25 mouse cellular contexts compared by ENCODE assay signal in genomic region chr19:23087575-23087974, GRCm38 (mm10). TPM values are rescaled to one million over a fixed set of nuclear protein-coding genes. Genes with fewer than 3 reads are reported as not detected.
DNase-seq lines count a peak whose midpoint lies in the region; TF ChIP-seq lines count a peak whose summit lies in the region.
"Had no signal": no experiment of that assay in that cellular context is flagged by ENCODE, and none has a peak within 500 bp of the region (broad histone marks: within the 10 kb centered on the region; RNA-seq: fewer than 3 reads in every experiment).

No protein-coding gene starts in this region.

- peak overlapping the region; percentile 100 for H3K27ac ChIP-seq in ES-Bruce4 (ENCODE audit: insufficient read depth, low read length)
- peak overlapping the region; percentile 100 for H3K27ac ChIP-seq in ES-E14 (ENCODE audit: insufficient read depth, low read depth, low read length, poor library complexity, severe bottlenecking)
- H3K27ac ChIP-seq: embryonic facial prominence, embryonic 13.5 days; embryonic facial prominence, embryonic 15.5 days; forebrain, embryonic 10.5 days; forebrain, embryonic 13.5 days; forebrain, embryonic 15.5 days had no signal

- peak overlapping the region; percentile 72; the same call in 1 of the 2 replicates for H3K9ac ChIP-seq in ES-Bruce4 (ENCODE audit: low read depth, poor library complexity, severe bottlenecking)
- peak overlapping the region; percentile 84 for H3K9ac ChIP-seq in ES-E14 (ENCODE audit: insufficient read depth, low read depth, low read length, poor library complexity, severe bottlenecking)
- H3K9ac ChIP-seq: embryonic facial prominence, embryonic 13.5 days; embryonic facial prominence, embryonic 15.5 days; forebrain, embryonic 13.5 days; forebrain, embryonic 15.5 days; forebrain, postnatal 0 days had no signal

- peaks cover 64% of the 10 kb centered on the region for H3K4me1 ChIP-seq in E14TG2a.4 (replicated peaks; ENCODE audit: low read depth, low read length)
- H3K4me1 ChIP-seq in ES-Bruce4 (ENCODE audit: control insufficient read depth, insufficient read depth, low read length) = peaks cover 8% of the 10 kb centered on the region
- H3K4me1 ChIP-seq in ES-E14 (ENCODE audit: control insufficient read depth in 2 of 2, insufficient read depth in 2 of 2, low read length in 2 of 2, poor library complexity in 1 of 2) = peaks cover 8 to 15% of the 10 kb centered on the region in 2 experiments
- H3K4me1 ChIP-seq: embryonic facial prominence, embryonic 13.5 days; embryonic facial prominence, embryonic 15.5 days; forebrain, embryonic 10.5 days; forebrain, embryonic 13.5 days; forebrain, embryonic 15.5 days had no signal

- no peak for TF ChIP-seq POLR2A in ES-Bruce4 (IDR thresholded peaks at IDR 0.05; ENCODE audit: insufficient read depth, low read length)

- H3K27me3 ChIP-seq in E14TG2a.4 (ENCODE audit: insufficient read depth, low read length) (no peaks in the 10 kb centered on the region), ES-Bruce4 (ENCODE audit: control insufficient read depth, insufficient read depth, low read length, poor library complexity, severe bottlenecking) (no peaks in the 10 kb centered on the region)
- H3K27me3 ChIP-seq: embryonic facial prominence, embryonic 13.5 days; embryonic facial prominence, embryonic 15.5 days; forebrain, embryonic 13.5 days; forebrain, embryonic 15.5 days had no signal

- peak; percentile 90 for DNase-seq in ES-E14 (ENCODE audit: low read depth, low spot score)
- DNase-seq in WW6 (ENCODE audit: low read depth, low spot score) = peak; percentile 88
- no peak for DNase-seq in frontal cortex, postnatal 10 days (ENCODE audit: low spot score in 2 of 2)
- DNase-seq in embryo, embryonic 10.5 days (ENCODE audit: low spot score) = no peak
- DNase-seq in thymus, adult 18-20 months = no peak
- DNase-seq in frontal cortex, postnatal 25 days (ENCODE audit: low spot score in 2 of 2) = no peak
- DNase-seq: adrenal gland, adult 8-10 months; adrenal gland, postnatal 14 days; adrenal gland, postnatal 36 days; cerebellum, adult 11-12 months; cerebellum, adult 2 months; cerebellum, adult 9-10 months; cerebellum, postnatal 10 days; cerebellum, postnatal 25 days; embryo, embryonic 11 days; forebrain, postnatal 0 days had no signal

- peak; percentile 98 for TF ChIP-seq EP300 in ES-Bruce4 (IDR thresholded peaks at IDR 0.05; ENCODE audit: insufficient read depth, low read depth, low read length)

- TF ChIP-seq CTCF in E14TG2a.4 (conservative IDR thresholded peaks at IDR 0.05; ENCODE audit: low read length) = no peak
- TF ChIP-seq CTCF in ES-Bruce4 (IDR thresholded peaks at IDR 0.05; ENCODE audit: low read depth, low read length) = no peak

- in situ Hi-C loops in ES-E14 (cut with MboI; ENCODE audit: low sequenced_read_pairs in 2 of 2, unreplicated experiment in 2 of 2) = no loop called here

- H3K36me3 ChIP-seq in E14TG2a.4 (ENCODE audit: insufficient read depth, low read length) = peaks cover 47% of the 10 kb centered on the region
- no peaks in the 10 kb centered on the region; the same call in 1 of the 2 replicates for H3K36me3 ChIP-seq in ES-Bruce4 (ENCODE audit: control insufficient read depth, insufficient read depth, low read length, poor library complexity, severe bottlenecking)
- peaks cover 2% of the 10 kb centered on the region; the same call in 1 of the 2 replicates for H3K36me3 ChIP-seq in ES-E14 (ENCODE audit: control insufficient read depth, insufficient read depth, low read length, poor library complexity, severe bottlenecking)
- H3K36me3 ChIP-seq: embryonic facial prominence, embryonic 13.5 days; embryonic facial prominence, embryonic 15.5 days; forebrain, embryonic 10.5 days; forebrain, embryonic 15.5 days had no signal

- H3K9me3 ChIP-seq in E14TG2a.4 (ENCODE audit: low read length) (no peaks in the 10 kb centered on the region), ES-Bruce4 (replicated peaks; ENCODE audit: control insufficient read depth, insufficient read depth, low read length, poor library complexity, severe bottlenecking) (peaks cover 21% of the 10 kb centered on the region), ES-E14 (ENCODE audit: control insufficient read depth, insufficient read depth, low read depth, low read length) (no peaks in the 10 kb centered on the region)
- H3K9me3 ChIP-seq: embryonic facial prominence, embryonic 13.5 days; embryonic facial prominence, embryonic 15.5 days; forebrain, embryonic 10.5 days; forebrain, embryonic 13.5 days; forebrain, embryonic 15.5 days had no signal

- peak overlapping the region; percentile 51 for H3K4me3 ChIP-seq in E14TG2a.4 (replicated peaks; ENCODE audit: low read length)
- no peak overlapping the region for H3K4me3 ChIP-seq in ES-Bruce4 (ENCODE audit: low read depth, low read length)
- H3K4me3 ChIP-seq in ES-E14 (ENCODE audit: insufficient read depth in 1 of 2, low read depth in 1 of 2, low read length in 2 of 2, poor library complexity in 1 of 2, severe bottlenecking in 1 of 2) = peak overlapping the region in 1 of 2 experiments; percentile 45; a peak in 2 of 4 replicates
- H3K4me3 ChIP-seq: embryonic facial prominence, embryonic 13.5 days; embryonic facial prominence, embryonic 15.5 days; erythroblast, embryonic 14.5 days; forebrain, embryonic 10.5 days; forebrain, embryonic 13.5 days; forebrain, embryonic 15.5 days had no signal

TF ChIP-seq in ES-E14, 5 proteins besides CTCF, POLR2A, EP300 and RAD21:
- TF ChIP-seq ZNF384 (IDR thresholded peaks at IDR 0.05; ENCODE audit: low read depth, low read length) (no peak), MAFK (IDR thresholded peaks at IDR 0.05; ENCODE audit: insufficient read depth, low read depth, low read length) (no peak), HCFC1 (IDR thresholded peaks at IDR 0.05; ENCODE audit: borderline replicate concordance, insufficient read depth, low read length) (no peak), CHD2 (IDR thresholded peaks at IDR 0.05; ENCODE audit: low read depth, low read length) (peak; percentile 62; the same call in 1 of the 2 replicates), ZC3H11A (IDR thresholded peaks at IDR 0.05; ENCODE audit: borderline replicate concordance, low read depth, low read length) (no peak)

RNA-seq across cellular contexts. Expression of gene Klf9, which starts 53.5 kb away (rescaled TPM):
- polyA plus RNA-seq in ES-Bruce4 (2011; ENCODE audit: insufficient read depth, insufficient read length, low read depth, missing spikeins) = 73.8 and 77.1 TPM in 2 replicates
- total RNA-seq in ES-E14 (2012; rRNA removed) = 90.8 and 173 TPM in 2 replicates
- total RNA-seq: MEL had no signal

Comparison
In these comparisons a context has a peak if more than half of its experiments do, and no peak if none do; other contexts are left out.
1. DNase-seq: peak in ES-E14 (single experiment) and WW6 (single experiment); none in frontal cortex, postnatal 10 days (0 of 2), embryo, embryonic 10.5 days (single experiment), thymus, adult 18-20 months (0 of 2) and frontal cortex, postnatal 25 days (0 of 2).